Mouse (Mus musculus): ENCODE results near the gene Fzr1. TPM values are rescaled to one million over a fixed set of nuclear protein-coding genes. Genes with fewer than 3 reads are reported as not detected.
A peak's percentile ranks its signal among the peaks of the same experiment; 100 is the strongest.

Gene Fzr1
- polyA plus RNA-seq, 1 experiment from 2014 or later: 146 TPM

- H3K9me3 ChIP-seq (replicated peaks): no peaks in the 10 kb centered on the region
- 73% methylated on average over 10 of the region's 10 CpGs for WGBS
- peak overlapping the region; percentile 15; the same call in 1 of the 2 replicates for H3K4me2 ChIP-seq
- H3K9ac ChIP-seq (replicated peaks): no peak overlapping the region
- ATAC-seq (ENCODE audit: low FRiP score): no peak
- no peak overlapping the region; the same call in 1 of the 2 replicates for H3K4me3 ChIP-seq (replicated peaks)
- no peak overlapping the region for H3K27ac ChIP-seq (replicated peaks)
- H3K36me3 ChIP-seq: peaks cover 33% of the 10 kb centered on the region
- H3K4me1 ChIP-seq: peaks cover 8% of the 10 kb centered on the region; the same call in 1 of the 2 replicates
- H3K27me3 ChIP-seq (replicated peaks): peaks cover 28% of the 10 kb centered on the region
Measured at GRCm38 (mm10) chr10:81329194-81329975, 48.9 kb downstream of the Fzr1 start.

GRCm38 (mm10) chr10:81328386-81328785 is 49.9 kb downstream of the Fzr1 start, which contains the start of gene Tbxa2r:
TSS of gene Tbxa2r (plus strand) at chr10:81328731.
- H3K4me2 ChIP-seq: peak within 1 kb of the TSS; percentile 15; the same call in 1 of the 2 replicates

GRCm38 (mm10) chr10:81327959-81328358 is 50.4 kb downstream of the Fzr1 start:
- peaks cover 20% of the 10 kb centered on the region for H3K27me3 ChIP-seq (replicated peaks)
- 57% methylated on average over 2 of the region's 2 CpGs for WGBS
- H3K27ac ChIP-seq (replicated peaks): 0 out of 2 replicates have a peak overlapping the region, but pooled peaks have one; percentile 0
- H3K9ac ChIP-seq (replicated peaks): no peak overlapping the region
- H3K4me2 ChIP-seq: peak overlapping the region; percentile 15; the same call in 1 of the 2 replicates
- peaks cover 8% of the 10 kb centered on the region; the same call in 1 of the 2 replicates for H3K4me1 ChIP-seq
- no peak overlapping the region for H3K4me3 ChIP-seq (replicated peaks)
- H3K9me3 ChIP-seq (replicated peaks): no peaks in the 10 kb centered on the region
- ATAC-seq (ENCODE audit: low FRiP score): no peak
- H3K36me3 ChIP-seq: peaks cover 47% of the 10 kb centered on the region

More at GRCm38 (mm10) chr10:81328386-81328785, 49.9 kb downstream of the Fzr1 start, which contains the start of gene Tbxa2r:
- no peak for ATAC-seq (ENCODE audit: low FRiP score)
- no peak within 1 kb of the TSS for H3K9ac ChIP-seq (replicated peaks)
- H3K9me3 ChIP-seq (replicated peaks): no peaks in the 10 kb centered on the region
- H3K4me1 ChIP-seq: peaks cover 8% of the 10 kb centered on the region; the same call in 1 of the 2 replicates
- peaks cover 23% of the 10 kb centered on the region for H3K27me3 ChIP-seq (replicated peaks)
- 14% methylated on average over 10 of the region's 10 CpGs for WGBS
- H3K4me3 ChIP-seq (replicated peaks): no peak within 1 kb of the TSS; the same call in 1 of the 2 replicates
- 0 out of 2 replicates have a peak within 1 kb of the TSS, but pooled peaks have one; percentile 0 for H3K27ac ChIP-seq (replicated peaks)
- peaks cover 43% of the 10 kb centered on the region for H3K36me3 ChIP-seq

- peaks cover 54% of the 10 kb centered on the region for H3K36me3 ChIP-seq
- WGBS: 82% methylated on average over 6 of the region's 6 CpGs
Measured at GRCm38 (mm10) chr10:81326858-81327257, 51.5 kb downstream of the Fzr1 start.

GRCm38 (mm10) chr10:81325781-81326180 is 52.5 kb downstream of the Fzr1 start:
- no peak for ATAC-seq (ENCODE audit: low FRiP score)
- no peak overlapping the region for H3K9ac ChIP-seq (replicated peaks)
- H3K4me3 ChIP-seq (replicated peaks): no peak overlapping the region
- WGBS: 94% methylated on average over 18 of the region's 18 CpGs
- H3K36me3 ChIP-seq: peaks cover 54% of the 10 kb centered on the region
- peaks cover 5% of the 10 kb centered on the region; the same call in 1 of the 2 replicates for H3K27me3 ChIP-seq (replicated peaks)
- no peak overlapping the region for H3K27ac ChIP-seq (replicated peaks)
- no peaks in the 10 kb centered on the region for H3K9me3 ChIP-seq (replicated peaks)
- H3K4me1 ChIP-seq: peaks cover 17% of the 10 kb centered on the region
- no peak overlapping the region for H3K4me2 ChIP-seq

More at GRCm38 (mm10) chr10:81326858-81327257, 51.5 kb downstream of the Fzr1 start:
- Histone ChIP-seq H3K4me1 (peaks cover 12% of the 10 kb centered on the region), H3K9ac (replicated peaks) (no peak overlapping the region), H3K9me3 (replicated peaks) (no peaks in the 10 kb centered on the region), H3K4me2 (no peak overlapping the region), H3K27me3 (replicated peaks) (peaks cover 9% of the 10 kb centered on the region), H3K4me3 (replicated peaks) (no peak overlapping the region), H3K27ac (replicated peaks) (0 out of 2 replicates have a peak overlapping the region, but pooled peaks have one; percentile 28)
- no peak for ATAC-seq (ENCODE audit: low FRiP score)

- Histone ChIP-seq H3K9ac (replicated peaks) (no peak overlapping the region), H3K4me3 (replicated peaks) (no peak overlapping the region), H3K4me2 (no peak overlapping the region), H3K36me3 (peaks cover 54% of the 10 kb centered on the region), H3K27me3 (replicated peaks) (no peaks in the 10 kb centered on the region), H3K27ac (replicated peaks) (no peak overlapping the region), H3K9me3 (replicated peaks) (no peaks in the 10 kb centered on the region), H3K4me1 (peaks cover 17% of the 10 kb centered on the region)
- WGBS: 93% methylated on average over 21 of the region's 21 CpGs
- ATAC-seq (ENCODE audit: low FRiP score): no peak
Measured at GRCm38 (mm10) chr10:81325176-81325575, 53.1 kb downstream of the Fzr1 start.

GRCm38 (mm10) chr10:81323791-81324530 is 54.4 kb downstream of the Fzr1 start:
- Histone ChIP-seq H3K4me1 (peaks cover 28% of the 10 kb centered on the region), H3K9me3 (replicated peaks) (no peaks in the 10 kb centered on the region), H3K27me3 (replicated peaks) (no peaks in the 10 kb centered on the region), H3K4me2 (no peak overlapping the region), H3K4me3 (replicated peaks) (no peak overlapping the region), H3K9ac (replicated peaks) (no peak overlapping the region), H3K36me3 (peaks cover 55% of the 10 kb centered on the region), H3K27ac (replicated peaks) (no peak overlapping the region)
- no peak for ATAC-seq (ENCODE audit: low FRiP score)
- 95% methylated on average over 18 of the region's 18 CpGs for WGBS

GRCm38 (mm10) chr10:81323141-81323775 is 55.1 kb downstream of the Fzr1 start:
- 96% methylated on average over 23 of the region's 23 CpGs for WGBS
- H3K4me3 ChIP-seq (replicated peaks): no peak overlapping the region
- no peak overlapping the region for H3K9ac ChIP-seq (replicated peaks)
- H3K27ac ChIP-seq (replicated peaks): no peak overlapping the region
- H3K4me2 ChIP-seq: no peak overlapping the region
- H3K9me3 ChIP-seq (replicated peaks): no peaks in the 10 kb centered on the region
- H3K27me3 ChIP-seq (replicated peaks): no peaks in the 10 kb centered on the region
- peaks cover 62% of the 10 kb centered on the region for H3K36me3 ChIP-seq
- ATAC-seq (ENCODE audit: low FRiP score): no peak
- H3K4me1 ChIP-seq: peaks cover 33% of the 10 kb centered on the region

- ATAC-seq (ENCODE audit: low FRiP score): no peak
- Histone ChIP-seq H3K36me3 (peaks cover 68% of the 10 kb centered on the region), H3K9ac (replicated peaks) (no peak overlapping the region), H3K9me3 (replicated peaks) (no peaks in the 10 kb centered on the region), H3K4me2 (peak overlapping the region; percentile 75; the same call in 1 of the 2 replicates), H3K27ac (replicated peaks) (no peak overlapping the region), H3K4me1 (peaks cover 33% of the 10 kb centered on the region), H3K4me3 (replicated peaks) (peak overlapping the region; percentile 98; the same call in 1 of the 2 replicates), H3K27me3 (replicated peaks) (no peaks in the 10 kb centered on the region)
- 96% methylated on average over 27 of the region's 27 CpGs for WGBS
Measured at GRCm38 (mm10) chr10:81322444-81322843, 55.9 kb downstream of the Fzr1 start.

GRCm38 (mm10) chr10:81321436-81321835 is 56.9 kb downstream of the Fzr1 start:
- peak overlapping the region; percentile 96 for H3K27ac ChIP-seq (replicated peaks)
- peaks cover 59% of the 10 kb centered on the region for H3K36me3 ChIP-seq
- no peaks in the 10 kb centered on the region for H3K27me3 ChIP-seq (replicated peaks)
- H3K4me3 ChIP-seq (replicated peaks): peak overlapping the region; percentile 98
- ATAC-seq (ENCODE audit: low FRiP score): no peak; the same call in 1 of the 2 replicates
- H3K9me3 ChIP-seq (replicated peaks): no peaks in the 10 kb centered on the region
- peak overlapping the region; percentile 75 for H3K4me2 ChIP-seq
- peak overlapping the region; percentile 85 for H3K9ac ChIP-seq (replicated peaks)
- 4% methylated on average over 20 of the region's 20 CpGs for WGBS
- H3K4me1 ChIP-seq: peaks cover 37% of the 10 kb centered on the region
